Mouse (Mus musculus): ENCODE results near the gene Npw.

- no peak for TF ChIP-seq CTCF (IDR thresholded peaks at IDR 0.05; ENCODE audit: low read depth)
- no peak for TF ChIP-seq EP300 (IDR thresholded peaks at IDR 0.05; ENCODE audit: low read depth)
Measured at GRCm38 (mm10) chr17:24630072-24630471, 28.2 kb downstream of the Npw start.
